Mouse (Mus musculus) thymus, postnatal 14 days (tissue): ENCODE data around the gene Cdkn2c.
"Not testable (repeated sequence)": the region's sequence is repeated elsewhere in the genome, so short reads cannot be mapped to it uniquely, and the experiment has no call there.

Source experiments
- DNase-seq: peaks from one replicate; pipeline ENCODE4 v3.0.0; 2021

Gene Cdkn2c

GRCm38 (mm10) chr4:109666461-109667269, at the start of gene Cdkn2c:
Cdkn2c (minus strand) TSS chr4:109667189.
- DNase-seq = peak; percentile 87

- no peak for DNase-seq
Measured at GRCm38 (mm10) chr4:109705349-109705748, 38.4 kb upstream of the Cdkn2c start.

- peak; percentile 13 for DNase-seq
Measured at GRCm38 (mm10) chr4:109703568-109703967, 36.6 kb upstream of the Cdkn2c start.

- not testable (repeated sequence) for DNase-seq
Measured at GRCm38 (mm10) chr4:109700727-109701126, 33.7 kb upstream of the Cdkn2c start.

- no peak for DNase-seq
Measured at GRCm38 (mm10) chr4:109692674-109693073, 25.7 kb upstream of the Cdkn2c start.

GRCm38 (mm10) chr4:109683561-109683960, 16.6 kb upstream of the Cdkn2c start:
- no peak for DNase-seq

GRCm38 (mm10) chr4:109677221-109677620, 10.2 kb upstream of the Cdkn2c start:
- no peak for DNase-seq

- peak; percentile 99 for DNase-seq
Measured at GRCm38 (mm10) chr4:109676218-109677215, 9.5 kb upstream of the Cdkn2c start, which contains the start of gene Faf1. Faf1 (plus strand) TSS chr4:109676588.

- DNase-seq = no peak
Measured at GRCm38 (mm10) chr4:109674097-109674496, 7.1 kb upstream of the Cdkn2c start.

GRCm38 (mm10) chr4:109671941-109672340, 5.0 kb upstream of the Cdkn2c start:
- DNase-seq = no peak

- DNase-seq = peak; percentile 18
Measured at GRCm38 (mm10) chr4:109670213-109670612, 3.2 kb upstream of the Cdkn2c start.

- DNase-seq = no peak
Measured at GRCm38 (mm10) chr4:109667518-109667917, 529 bp upstream of the Cdkn2c start.

GRCm38 (mm10) chr4:109665982-109666460, 968 bp downstream of the Cdkn2c start:
- DNase-seq = peak; percentile 67

GRCm38 (mm10) chr4:109665101-109665981, 1.6 kb downstream of the Cdkn2c start:
- peak; percentile 61 for DNase-seq

GRCm38 (mm10) chr4:109664091-109664490, 2.9 kb downstream of the Cdkn2c start:
- DNase-seq = no peak

GRCm38 (mm10) chr4:109662271-109662670, 4.7 kb downstream of the Cdkn2c start:
- DNase-seq = no peak

GRCm38 (mm10) chr4:109661183-109661582, 5.8 kb downstream of the Cdkn2c start:
- DNase-seq = no peak

- no peak for DNase-seq
Measured at GRCm38 (mm10) chr4:109660568-109660967, 6.4 kb downstream of the Cdkn2c start.

GRCm38 (mm10) chr4:109659571-109659970, 7.4 kb downstream of the Cdkn2c start:
- DNase-seq = no peak

GRCm38 (mm10) chr4:109658826-109659225, 8.2 kb downstream of the Cdkn2c start:
- no peak for DNase-seq

GRCm38 (mm10) chr4:109657851-109658500, 9.0 kb downstream of the Cdkn2c start:
- peak; percentile 16 for DNase-seq
